Mouse (Mus musculus): ENCODE results near the gene Mill2.

DNA sequence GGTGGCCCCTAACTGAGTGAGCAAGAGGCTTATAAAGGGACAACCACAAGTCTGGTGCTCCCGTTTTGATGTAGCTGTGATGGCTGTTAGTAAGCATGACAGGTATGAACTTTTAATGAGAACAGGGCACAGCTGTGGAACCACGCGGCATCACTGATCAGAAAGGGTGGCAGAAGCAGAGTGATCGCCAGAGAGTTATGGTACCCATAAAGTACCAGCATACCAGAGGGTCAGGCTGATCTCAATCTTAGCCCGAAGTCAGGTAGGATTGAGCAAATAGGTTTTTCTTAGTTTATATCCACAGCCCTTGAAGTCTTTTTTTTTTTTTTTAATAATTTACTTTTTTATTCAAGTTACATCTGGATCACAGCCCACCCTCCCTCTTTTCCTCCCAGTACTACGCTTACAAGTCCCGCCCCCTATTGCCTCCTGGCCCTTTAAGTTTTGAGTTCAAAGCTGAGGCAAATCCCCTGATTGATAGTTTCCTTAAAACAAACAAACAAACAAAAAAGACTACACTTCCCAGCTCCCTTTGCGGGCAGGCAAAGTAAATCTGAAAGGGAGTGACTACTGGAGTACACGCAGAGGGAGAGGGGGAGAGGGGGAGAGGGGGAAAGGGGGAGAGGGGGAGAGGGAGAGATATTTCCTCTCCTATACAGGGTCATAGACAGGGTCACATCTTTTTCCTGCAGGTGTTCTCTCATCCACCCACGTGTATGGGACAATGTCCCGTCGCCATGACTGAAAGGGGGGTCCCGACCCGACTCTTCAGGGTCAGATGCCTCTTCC is 32.4 kb downstream of the Mill2 start:
- TF ChIP-seq CTCF (IDR thresholded peaks at IDR 0.05; ENCODE audit: control insufficient read depth, insufficient read depth, insufficient read length) (no peak), MYOD1 (IDR thresholded peaks at IDR 0.05; ENCODE audit: control insufficient read depth, insufficient read length, low read depth) (no peak)
